Mouse (Mus musculus): ENCODE results near the gene Col4a4.

The Col4a4 gene

GRCm38 (mm10) chr1:82577915-82578314 lies 8.7 kb downstream of the Col4a4 start:
- no peak for DNase-seq (ENCODE audit: low spot score in 2 of 2)

- DNase-seq (ENCODE audit: low spot score in 2 of 2): no peak
Observed at GRCm38 (mm10) chr1:82577339-82577738, 9.3 kb downstream of the Col4a4 start.

GRCm38 (mm10) chr1:82576182-82576581 lies 10.5 kb downstream of the Col4a4 start:
- no peak for DNase-seq (ENCODE audit: low spot score in 2 of 2)

- no peak for DNase-seq (ENCODE audit: low spot score in 2 of 2)
Observed at GRCm38 (mm10) chr1:82575681-82576080, 11.0 kb downstream of the Col4a4 start.

- no peak for DNase-seq (ENCODE audit: low spot score in 2 of 2)
Observed at GRCm38 (mm10) chr1:82571758-82572157, 14.9 kb downstream of the Col4a4 start.

- no peak for DNase-seq (ENCODE audit: low spot score in 2 of 2)
Observed at GRCm38 (mm10) chr1:82569405-82569804, 17.2 kb downstream of the Col4a4 start.

GRCm38 (mm10) chr1:82560223-82560622 lies 26.4 kb downstream of the Col4a4 start:
- DNase-seq (ENCODE audit: low spot score in 2 of 2): no peak

- no peak for DNase-seq (ENCODE audit: low spot score in 2 of 2)
Observed at GRCm38 (mm10) chr1:82554889-82555288, 31.8 kb downstream of the Col4a4 start.

GRCm38 (mm10) chr1:82554443-82554850 lies 32.2 kb downstream of the Col4a4 start:
- DNase-seq (ENCODE audit: low spot score in 2 of 2): no peak

- no peak for DNase-seq (ENCODE audit: low spot score in 2 of 2)
Observed at GRCm38 (mm10) chr1:82545199-82545960, 41.3 kb downstream of the Col4a4 start.

- DNase-seq (ENCODE audit: low spot score in 2 of 2): no peak
Observed at GRCm38 (mm10) chr1:82544419-82545185, 42.0 kb downstream of the Col4a4 start.

- no peak for DNase-seq (ENCODE audit: low spot score in 2 of 2)
Observed at GRCm38 (mm10) chr1:82543934-82544333, 42.7 kb downstream of the Col4a4 start.

GRCm38 (mm10) chr1:82540056-82540455 lies 46.6 kb downstream of the Col4a4 start:
- DNase-seq (ENCODE audit: low spot score in 2 of 2): no peak

- no peak for DNase-seq (ENCODE audit: low spot score in 2 of 2)
Observed at GRCm38 (mm10) chr1:82537848-82538247, 48.8 kb downstream of the Col4a4 start.

GRCm38 (mm10) chr1:82536515-82537174 lies 50.0 kb downstream of the Col4a4 start:
- DNase-seq (ENCODE audit: low spot score in 2 of 2): no peak

GRCm38 (mm10) chr1:82527931-82528330 lies 58.7 kb downstream of the Col4a4 start:
- DNase-seq (ENCODE audit: low spot score in 2 of 2): no peak

GRCm38 (mm10) chr1:82491954-82492353 lies 94.7 kb downstream of the Col4a4 start:
- DNase-seq (ENCODE audit: low spot score in 2 of 2): no peak

- DNase-seq (ENCODE audit: low spot score in 2 of 2): no peak
Observed at GRCm38 (mm10) chr1:82486371-82486770, 100.3 kb downstream of the Col4a4 start.

GRCm38 (mm10) chr1:82482371-82482770 lies 104.3 kb downstream of the Col4a4 start:
- no peak for DNase-seq (ENCODE audit: low spot score in 2 of 2)

- no peak for DNase-seq (ENCODE audit: low spot score in 2 of 2)
Observed at GRCm38 (mm10) chr1:82479696-82480487, 106.8 kb downstream of the Col4a4 start.

GRCm38 (mm10) chr1:82476746-82477145 lies 109.9 kb downstream of the Col4a4 start:
- no peak for DNase-seq (ENCODE audit: low spot score in 2 of 2)

- no peak for DNase-seq (ENCODE audit: low spot score in 2 of 2)
Observed at GRCm38 (mm10) chr1:82476256-82476655, 110.4 kb downstream of the Col4a4 start.
